Mouse (Mus musculus): Measurements from ENCODE around the gene Fkbp1a.
A peak's percentile ranks its signal among the peaks of the same experiment; 100 is the strongest.

Gene Fkbp1a

DNA sequence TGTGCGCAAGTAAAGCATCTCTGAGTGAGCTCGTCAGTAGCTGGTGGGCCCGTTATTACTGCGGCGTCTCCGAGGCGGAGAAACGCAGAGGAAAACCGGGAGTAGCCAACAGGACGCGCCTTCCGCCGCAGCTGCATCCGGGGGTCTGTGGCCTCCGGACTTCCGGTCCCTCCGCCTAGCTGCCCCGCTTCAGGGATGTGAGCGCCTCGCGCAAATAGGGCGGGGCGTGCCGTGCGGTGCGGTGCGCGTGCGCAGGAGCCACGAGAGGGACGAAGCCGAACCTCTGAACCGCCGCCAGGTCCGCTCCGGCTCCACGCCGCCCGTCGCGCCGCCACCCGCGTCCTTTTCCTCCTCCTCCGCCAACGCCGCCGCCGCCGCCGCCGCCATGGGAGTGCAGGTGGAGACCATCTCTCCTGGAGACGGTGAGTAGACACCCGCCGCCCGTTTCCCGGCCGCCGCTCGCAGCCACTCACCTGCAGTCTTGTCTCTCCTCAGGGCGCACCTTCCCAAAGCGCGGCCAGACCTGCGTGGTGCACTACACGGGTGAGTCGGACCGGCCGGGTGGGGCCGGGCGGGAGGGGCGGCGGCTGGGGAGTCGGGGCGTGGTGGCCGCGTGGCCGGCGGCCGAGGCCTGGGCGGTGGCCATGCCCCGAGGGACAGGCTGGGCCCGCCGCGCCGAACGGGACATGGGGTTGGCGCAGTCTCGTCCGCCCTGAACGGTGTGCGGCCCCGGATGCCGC lies at the start of gene Fkbp1a:
Gene Fkbp1a (plus strand): TSS at position 161 of the 740 bp plus-strand sequence.
- DNase-seq (ENCODE audit: low read depth), result peak; percentile 93

DNA sequence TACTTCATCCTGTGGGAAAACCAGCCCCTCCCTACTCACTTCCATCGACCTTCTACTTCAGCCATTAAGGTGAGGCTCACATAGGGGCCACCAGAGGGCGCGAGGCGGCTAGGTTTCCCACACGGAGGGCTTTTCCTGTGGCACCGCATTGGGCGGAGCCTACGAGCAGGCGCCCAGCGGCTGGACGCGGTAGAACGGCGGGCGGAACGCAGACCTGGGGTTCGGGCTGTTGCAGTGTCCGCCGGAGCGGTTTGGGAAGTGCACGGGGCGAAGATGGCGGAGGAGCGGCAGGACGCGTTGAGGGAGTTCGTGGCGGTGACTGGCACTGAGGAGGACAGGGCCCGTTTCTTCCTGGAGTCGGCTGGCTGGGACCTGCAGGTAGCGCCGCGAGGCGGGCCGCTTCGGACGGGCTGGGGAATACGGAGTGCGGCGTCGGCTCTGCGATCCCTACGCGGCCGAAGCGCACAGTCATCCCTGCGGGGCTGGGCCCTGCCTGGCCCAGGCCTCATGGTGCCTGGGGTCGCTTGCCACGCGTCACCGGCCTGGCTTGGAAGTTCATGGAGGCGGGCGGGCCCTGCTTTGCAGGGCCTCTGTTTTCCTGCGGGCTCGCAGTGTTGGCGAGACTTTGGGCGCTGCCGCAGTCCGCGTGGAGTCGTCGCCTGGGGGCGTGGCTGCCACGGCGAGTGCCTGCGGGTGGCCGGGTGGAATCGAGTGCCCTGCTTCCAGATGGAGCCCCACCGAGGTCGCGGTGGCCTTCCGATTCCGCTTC lies 48.1 kb upstream of the Fkbp1a start, which contains the start of gene Nsfl1c:
Gene Nsfl1c (plus strand): TSS at position 148 of the 769 bp plus-strand sequence.
- DNase-seq (ENCODE audit: low read depth), result peak; percentile 97

DNA sequence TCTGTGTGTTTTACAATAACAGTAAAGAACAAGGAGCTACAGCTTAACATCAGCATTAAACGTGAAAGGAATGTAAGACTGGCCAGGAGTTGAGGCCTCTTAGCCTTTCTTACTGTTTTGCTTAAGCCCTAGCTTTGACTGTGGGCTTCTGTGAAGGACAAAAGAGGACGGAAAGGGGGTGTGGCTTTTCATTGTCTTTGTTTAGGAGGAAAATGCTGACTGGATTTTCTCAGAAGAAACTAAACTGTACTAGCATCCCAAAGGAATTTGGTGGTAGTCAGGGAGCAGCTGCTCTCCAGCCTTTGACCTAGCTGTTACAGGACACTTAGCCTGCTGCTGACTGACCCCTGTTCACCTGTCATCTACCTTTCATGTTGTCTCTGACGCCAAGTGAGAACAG lies 43.9 kb upstream of the Fkbp1a start:
- DNase-seq (ENCODE audit: low read depth), result no peak

DNA sequence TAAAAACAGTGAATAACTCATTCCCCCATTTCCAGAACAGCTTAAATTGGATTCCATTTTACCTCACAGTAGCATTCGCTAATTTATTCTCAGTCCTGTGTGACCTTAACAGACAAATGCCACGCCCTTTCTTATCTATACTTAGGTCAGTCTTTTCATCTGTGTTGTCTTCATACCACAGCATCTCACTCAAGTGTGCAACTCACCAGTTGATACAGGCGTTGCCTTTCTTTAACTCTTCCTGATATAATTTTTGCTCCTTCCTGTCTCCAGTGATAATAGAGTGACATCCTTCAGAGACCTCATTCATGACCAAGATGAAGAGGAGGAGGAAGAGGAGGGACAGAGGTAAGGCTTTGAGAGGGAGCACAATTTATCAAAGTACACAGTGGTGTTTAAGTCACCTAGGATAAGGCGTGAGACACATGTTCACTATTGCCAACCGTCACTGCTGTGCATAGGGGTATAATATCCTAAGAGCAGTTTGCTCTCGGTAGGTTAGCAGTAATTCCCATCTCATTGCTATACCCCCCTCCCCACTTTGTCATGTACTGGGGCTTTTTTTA lies 41.8 kb upstream of the Fkbp1a start:
- DNase-seq (ENCODE audit: low read depth), result no peak

DNA sequence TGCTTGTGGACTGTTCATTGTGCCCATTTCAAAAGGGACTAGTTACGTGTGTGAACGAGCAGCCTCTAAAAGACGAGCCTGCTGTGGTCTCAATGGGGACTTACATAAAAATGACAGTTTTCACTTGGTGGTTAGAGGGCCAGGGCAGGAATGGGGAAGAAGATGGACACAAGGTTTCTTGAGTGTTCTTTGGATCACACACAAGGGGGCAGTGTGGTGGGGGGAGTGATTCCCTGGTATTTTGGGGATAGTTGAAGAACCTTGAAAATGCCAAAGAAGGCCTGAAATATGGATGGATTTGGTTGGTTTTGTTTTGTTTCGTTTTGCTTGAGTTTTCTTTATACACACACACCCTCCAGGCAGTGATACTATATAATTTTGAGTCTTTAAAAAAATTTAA lies 38.1 kb upstream of the Fkbp1a start:
- no peak for DNase-seq (ENCODE audit: low read depth)

DNA sequence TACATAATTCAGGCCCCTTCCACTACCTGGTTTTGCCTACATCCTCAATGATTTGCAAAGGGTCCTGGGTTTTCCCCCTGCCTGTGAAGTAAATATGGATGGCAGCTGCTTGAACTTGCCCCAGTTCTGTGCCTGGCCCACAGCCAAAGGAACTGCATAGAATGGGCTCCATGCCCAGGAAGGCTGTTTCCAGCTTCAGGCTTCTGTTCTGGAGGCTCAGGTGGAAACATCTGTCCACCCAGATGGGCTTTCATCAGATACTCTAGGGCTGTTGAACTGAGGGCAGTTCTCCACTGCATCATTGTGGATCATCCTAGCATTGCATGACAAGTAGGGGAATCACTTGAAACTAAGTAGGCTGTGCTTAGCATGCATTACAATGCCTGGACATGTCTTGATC lies 30.1 kb upstream of the Fkbp1a start:
- DNase-seq (ENCODE audit: low read depth), result no peak

DNA sequence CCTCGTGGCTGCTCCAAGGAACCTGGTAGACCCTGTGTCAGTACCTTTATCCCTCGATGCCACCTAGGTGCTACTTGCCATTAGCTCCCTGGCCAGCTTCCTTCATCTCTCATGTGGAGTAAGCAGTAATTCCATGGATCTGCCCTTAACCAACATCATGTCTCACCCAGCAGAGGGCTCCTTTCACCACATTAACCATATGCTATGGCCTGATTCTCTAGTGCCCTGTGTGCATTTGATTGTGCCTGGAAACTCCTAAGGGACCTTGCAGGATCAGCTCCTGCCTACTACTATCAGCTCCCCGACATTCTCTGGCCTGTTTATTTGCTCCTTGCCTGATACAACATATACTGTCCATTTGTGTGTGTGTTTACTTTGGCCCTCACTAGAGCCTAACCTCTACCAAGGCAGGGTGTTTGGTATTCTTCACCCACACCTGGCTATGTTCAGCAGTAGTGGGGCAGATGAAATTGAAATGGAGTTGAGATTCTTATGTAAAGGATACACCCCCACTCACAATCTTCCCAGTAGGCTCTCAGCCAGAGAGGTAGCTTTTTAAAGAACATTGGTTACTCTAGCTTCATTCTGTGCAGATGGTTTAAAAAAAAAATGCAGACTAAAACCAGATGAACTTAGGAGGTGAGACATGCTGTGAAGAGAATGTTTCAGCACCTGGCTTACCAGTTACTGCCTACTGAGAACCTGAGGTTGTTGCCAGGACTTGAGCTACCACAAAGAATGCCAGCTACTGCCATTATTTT lies 28.6 kb upstream of the Fkbp1a start:
- no peak for DNase-seq (ENCODE audit: low read depth)

DNA sequence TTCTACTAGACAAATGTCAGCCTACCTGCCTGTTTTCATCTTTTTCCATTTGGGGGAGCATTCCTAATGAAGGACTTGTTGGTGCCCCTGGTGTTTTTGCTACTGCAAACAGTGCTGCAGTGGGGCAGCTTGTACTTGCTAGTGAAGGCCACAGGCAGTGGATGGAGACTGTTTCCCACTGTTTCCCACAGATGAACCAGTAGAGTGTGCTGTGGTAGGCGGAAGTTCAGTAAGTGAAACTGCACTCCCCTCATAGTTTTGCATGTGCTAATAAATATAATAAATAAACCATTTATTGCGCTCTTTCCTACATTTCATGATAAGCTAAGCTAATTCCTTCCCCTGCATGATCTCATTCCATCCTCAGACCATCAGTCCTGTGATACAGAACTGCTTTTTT lies 23.3 kb upstream of the Fkbp1a start:
- no peak for DNase-seq (ENCODE audit: low read depth)

DNA sequence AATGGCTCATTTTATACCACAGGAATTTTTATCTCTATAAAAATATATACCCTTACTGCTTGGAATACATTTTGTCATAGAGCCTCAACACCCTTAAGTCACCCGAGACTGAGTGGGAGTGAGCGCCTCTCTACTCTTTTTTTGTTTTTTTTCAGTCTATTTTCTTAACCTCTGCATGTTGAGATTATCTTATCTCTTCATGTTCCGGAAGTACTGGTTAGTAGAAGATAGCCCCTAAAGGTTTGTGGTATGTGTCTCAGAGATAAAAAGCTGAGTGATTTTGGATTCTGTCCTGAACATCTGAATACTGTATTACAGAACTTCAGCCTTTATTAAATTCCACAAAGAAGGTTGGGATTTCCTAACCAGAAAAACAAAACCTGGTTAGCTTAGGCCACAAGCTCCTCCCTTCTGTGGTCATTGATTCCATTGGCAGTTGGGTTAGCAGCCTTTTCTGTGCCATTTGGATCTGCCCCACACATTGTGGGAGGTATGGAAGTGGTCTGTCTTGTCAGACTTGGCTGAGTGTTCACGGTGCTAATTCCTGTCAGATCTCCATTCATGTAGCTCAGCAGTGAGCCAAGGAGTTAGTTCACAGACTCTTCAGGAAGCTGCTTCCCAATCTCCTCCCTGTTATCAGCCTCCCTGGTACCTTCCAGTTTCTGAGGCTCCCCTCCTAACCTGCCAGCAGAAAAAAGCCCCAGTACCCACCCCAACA lies 17.8 kb upstream of the Fkbp1a start:
- DNase-seq (ENCODE audit: low read depth), result no peak

DNA sequence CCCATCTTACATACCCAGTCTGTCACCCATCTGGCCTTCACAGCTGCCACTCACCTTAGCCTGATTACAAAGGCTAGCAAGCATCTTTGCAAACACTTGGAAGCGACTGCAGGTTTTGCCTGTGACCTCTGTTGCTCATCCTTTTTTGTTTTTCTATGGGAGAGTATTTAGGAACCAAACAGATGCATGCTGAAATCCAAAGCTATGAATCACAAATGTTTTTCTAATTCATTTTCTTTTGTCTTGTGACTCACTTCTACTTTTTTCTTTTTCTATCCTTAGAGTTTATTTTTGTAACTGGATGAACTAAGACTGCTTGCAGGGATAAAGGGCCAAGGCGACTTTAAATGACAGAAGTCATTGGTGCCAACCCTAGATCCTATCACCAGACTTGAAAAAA lies 16.8 kb upstream of the Fkbp1a start:
- DNase-seq (ENCODE audit: low read depth), result no peak

DNA sequence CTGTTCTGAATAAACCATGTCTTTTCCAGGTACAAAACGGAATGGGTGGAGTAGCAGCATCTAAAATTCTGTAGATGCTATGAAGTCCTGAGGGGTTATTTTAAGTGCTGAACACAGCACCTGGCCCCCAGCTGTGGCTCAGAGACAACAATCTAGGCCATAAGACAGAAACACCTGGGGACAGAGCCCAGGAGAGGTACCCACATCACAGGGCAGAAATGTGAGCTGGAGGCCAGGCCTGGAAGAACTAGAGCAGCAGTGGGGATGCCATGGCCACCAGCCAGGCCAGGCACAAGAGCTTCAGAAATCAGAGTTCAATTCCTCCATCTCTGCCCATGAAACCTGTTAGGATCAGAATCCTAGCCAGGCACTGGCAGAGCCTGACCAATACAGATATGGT lies 14.2 kb upstream of the Fkbp1a start:
- no peak for DNase-seq (ENCODE audit: low read depth)

DNA sequence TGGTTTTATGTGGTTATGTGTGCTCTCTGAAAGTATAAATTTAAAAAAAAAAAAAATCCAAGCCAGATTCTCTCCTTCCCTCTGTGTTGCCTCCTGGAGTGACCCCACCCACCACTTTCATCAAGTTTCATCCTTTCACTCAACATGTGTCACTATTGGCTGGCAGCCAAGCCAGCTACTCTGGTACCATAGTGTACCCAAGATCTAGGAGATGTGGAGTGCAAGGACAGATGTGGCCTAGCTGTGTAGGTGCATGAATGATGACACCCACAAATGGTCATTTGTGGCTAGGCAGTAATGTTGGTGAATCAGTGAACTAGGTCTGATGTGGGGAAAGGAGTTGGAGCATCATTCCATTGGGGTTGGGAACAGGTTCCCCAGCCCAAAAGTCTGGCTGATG lies 13.1 kb upstream of the Fkbp1a start:
- DNase-seq (ENCODE audit: low read depth), result no peak

DNA sequence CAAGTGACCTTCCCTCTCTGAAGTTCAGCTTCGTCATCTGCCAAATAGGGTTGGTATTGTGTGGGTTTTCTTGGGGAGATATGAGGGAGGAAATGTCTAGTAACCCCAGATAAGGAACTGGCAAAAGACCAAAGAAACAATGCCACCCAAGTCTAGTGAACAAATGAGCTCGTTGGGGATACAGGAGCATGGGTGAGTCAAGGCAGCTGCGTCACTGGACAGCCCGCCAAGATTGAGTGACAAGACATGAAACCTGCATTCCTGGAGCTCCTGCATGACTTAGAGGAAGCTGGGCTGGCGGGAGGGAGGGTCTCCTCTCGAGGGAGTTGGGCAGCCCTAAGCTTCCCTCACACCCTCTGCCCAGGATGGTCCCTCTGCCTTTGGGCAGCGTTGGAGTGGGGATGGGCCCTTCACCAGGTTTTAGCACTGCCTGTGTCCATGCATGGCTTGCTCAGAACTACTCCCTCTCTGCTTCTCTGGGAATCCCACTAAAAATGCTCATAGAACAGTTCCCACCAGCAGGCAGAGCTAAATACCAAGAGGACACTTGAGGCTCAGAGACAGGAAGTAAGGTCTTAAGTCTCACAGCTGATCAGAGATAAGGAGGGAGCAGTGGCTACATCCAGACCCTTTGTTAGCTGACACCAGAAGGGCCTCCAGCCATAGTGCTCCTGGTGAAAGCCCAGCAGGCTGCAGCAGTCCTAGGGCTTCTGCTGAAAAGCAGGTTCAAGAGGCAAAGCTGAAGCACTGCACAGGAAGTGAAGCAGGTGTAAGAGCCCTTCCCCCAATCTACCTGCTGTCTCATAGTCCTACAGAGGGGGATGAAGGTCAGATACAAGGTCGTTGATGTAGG lies 11.7 kb upstream of the Fkbp1a start:
- peak; percentile 54 for DNase-seq (ENCODE audit: low read depth)

DNA sequence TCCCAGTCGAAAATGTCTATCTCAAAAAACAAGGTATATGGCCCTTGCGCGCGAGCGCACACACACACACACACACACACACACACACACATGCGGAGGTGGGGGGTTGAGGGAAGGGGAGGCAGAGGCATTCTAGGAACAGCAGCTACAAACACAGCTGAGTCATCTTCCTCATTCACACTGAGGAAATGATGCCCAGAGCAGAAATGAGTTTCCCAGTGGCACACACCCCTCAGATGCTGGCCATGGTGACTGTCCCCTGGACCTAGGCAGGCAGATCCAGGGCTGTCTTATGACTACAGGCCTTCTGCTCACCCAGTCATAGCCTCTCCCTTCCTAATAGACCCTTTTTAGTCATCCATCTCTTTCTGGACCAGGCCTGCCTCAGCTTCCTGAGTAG lies 8.7 kb upstream of the Fkbp1a start:
- no peak for DNase-seq (ENCODE audit: low read depth)

DNA sequence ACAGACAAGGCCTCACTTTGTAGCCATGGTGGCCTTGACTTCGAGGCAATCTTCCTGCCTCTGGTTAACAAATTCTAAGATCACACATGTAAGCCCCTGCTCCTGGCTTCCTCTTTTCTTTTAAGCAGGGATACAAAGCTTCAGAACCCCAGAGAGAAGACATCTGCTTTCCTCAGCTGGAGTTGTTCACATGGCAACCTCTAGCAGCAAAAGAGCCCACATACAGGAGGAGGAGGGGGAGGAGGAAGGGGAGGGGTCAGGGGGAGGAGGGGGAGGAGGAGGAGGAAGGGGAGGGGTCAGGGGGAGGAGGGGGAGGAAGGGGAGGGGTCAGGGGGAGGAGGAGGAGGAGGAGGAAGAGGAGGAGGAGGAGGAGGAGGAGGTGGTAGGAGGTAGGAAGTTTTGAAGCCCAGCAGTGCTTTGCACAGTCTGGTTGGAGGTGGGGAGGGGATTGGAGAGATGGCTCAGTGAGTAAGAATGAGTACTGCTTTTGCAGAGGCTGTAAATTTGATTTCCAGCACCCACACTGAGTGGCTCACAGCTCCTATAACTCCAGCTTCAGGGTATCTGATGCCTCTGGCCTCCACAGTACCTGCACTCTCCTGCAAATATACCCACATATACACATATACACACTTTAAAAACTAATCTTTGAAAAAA lies 6.2 kb upstream of the Fkbp1a start:
- DNase-seq (ENCODE audit: low read depth), result peak; percentile 52

DNA sequence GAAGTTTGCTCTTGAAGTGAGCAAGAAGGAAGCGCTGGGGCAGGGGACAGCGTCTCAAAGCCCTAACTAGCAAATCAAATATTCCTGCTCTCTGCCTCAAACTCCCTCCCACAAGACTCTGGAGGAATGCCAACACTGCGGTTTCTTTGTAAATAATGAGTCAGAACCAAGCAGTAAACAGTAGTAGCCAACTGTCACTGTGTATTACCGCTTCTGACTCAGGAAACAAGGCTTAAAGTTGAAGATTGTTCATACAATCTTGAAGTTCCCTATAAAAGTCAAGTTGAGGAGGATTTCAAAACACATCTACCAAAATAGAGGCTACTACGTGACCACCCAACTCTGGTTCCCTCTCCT lies 5.7 kb upstream of the Fkbp1a start:
- DNase-seq (ENCODE audit: low read depth), result peak; percentile 81

DNA sequence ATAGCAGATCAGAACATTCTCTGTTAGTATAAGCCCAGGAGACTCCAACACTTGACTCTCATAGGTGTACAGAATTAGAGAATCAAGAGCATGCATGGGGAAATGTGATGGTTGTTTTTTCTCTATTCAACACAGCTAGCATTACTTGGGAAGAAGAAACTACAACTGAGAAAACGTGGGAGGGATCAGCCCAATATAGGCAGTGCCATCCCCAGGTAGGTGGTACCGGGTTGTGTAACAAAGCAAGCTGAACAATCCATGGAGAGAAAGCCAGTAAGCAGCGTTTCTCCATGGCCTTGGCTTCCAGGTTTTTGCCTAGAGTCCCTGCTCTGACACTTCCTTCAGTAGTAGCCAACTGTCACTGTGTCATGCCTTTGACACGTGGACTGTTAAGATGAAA lies 3.6 kb upstream of the Fkbp1a start:
- DNase-seq (ENCODE audit: low read depth), result no peak

DNA sequence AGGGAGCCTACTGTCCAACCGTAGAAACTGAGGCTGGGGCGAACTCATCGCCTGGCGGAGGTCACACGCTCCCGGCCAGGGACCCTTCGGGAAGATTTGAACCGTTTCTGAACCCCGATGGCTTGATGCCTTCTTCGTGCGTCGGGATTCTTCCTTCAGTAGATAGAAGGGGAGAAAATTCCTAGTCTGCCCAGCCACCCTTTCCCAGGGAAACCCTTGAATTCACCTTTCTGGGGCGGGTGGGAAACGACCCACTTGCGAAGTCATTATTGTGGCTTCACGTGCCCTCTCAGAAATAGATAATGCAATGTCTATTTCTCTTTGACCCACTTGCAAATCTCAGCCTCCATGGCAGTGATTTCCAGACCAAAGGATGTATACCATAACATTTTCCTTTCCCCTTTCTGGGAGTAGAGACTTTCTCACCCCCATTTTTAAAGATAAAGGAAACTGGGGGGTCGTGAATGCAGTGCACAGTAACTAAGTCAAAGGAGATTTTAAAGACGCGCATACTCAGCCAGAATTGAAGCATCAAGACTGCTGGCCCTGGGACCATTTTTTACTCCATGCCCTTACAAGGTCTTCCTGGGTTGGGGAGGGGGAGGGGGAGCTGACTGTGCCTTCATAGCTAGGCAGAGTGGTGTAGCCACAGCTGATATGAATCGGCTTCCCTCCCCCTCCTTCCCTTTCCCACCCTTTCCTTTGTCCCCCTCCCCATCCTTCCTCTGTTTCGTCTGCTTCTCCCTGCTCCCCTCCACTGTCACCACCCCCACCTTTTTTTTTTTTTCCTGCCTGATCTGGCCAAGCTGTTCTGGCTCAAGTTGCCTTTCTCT lies 996 bp downstream of the Fkbp1a start:
- DNase-seq (ENCODE audit: low read depth), result peak; percentile 70

DNA sequence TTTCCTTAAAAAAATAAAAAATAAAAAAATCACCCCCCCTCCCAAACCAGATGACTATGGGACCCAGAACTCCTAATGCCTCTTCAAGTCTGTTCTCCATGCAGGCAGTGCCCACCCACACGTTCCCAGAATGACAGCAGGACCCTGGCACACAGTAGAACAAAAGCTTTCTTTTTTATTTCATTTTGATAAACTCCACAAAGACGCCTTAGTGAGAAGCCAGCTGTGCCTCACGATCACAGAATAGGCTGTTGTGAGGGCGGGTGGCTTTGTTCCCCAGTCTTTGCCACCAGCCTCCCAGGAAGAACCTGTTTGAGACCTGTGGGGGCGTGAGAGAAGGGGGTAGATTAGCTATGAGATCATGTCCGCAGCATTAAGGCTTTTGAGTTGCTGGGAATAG lies 2.4 kb downstream of the Fkbp1a start:
- no peak for DNase-seq (ENCODE audit: low read depth)

DNA sequence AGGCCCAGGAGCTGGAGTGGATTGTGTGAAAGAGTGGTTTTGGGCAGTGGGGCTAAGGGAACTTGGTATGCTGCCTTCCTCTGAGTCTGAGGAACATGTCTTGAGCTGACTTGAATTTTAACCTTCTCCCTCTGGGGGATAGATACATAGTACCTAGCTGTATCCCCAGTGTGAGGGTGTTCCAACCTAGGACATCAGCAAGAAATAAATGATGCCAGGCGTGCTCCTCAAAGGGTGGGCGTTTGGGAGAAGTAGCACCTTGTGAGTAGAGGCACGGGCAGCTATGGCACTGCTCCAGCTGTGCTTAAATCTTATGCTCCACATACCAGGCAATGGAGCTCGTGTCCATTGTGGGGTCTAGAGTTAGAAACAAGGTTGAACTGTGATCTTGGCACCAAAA lies 4.3 kb downstream of the Fkbp1a start:
- DNase-seq (ENCODE audit: low read depth), result no peak
